Mouse (Mus musculus) hindbrain, postnatal 0 days (tissue): ENCODE results near the gene Shank2. TPM values are rescaled to one million over a fixed set of nuclear protein-coding genes. Genes with fewer than 3 reads are reported as not detected.

Source experiments
- ATAC-seq: fragments of 200-750 bp; cut with Nextera tagmentation; 2 replicates; pipeline ENCODE4 v1.8.0; 2017; ENCODE audit warnings: mild to moderate bottlenecking, moderate TSS enrichment, moderate library complexity
- DNase-seq: peaks from one replicate; pipeline ENCODE4 v3.0.0-alpha.2; 2015; ENCODE audit warnings: low spot score
- H3K27ac ChIP-seq: fragments of 300-500 bp; sonication (generic); 2 replicates; pipeline ENCODE4 v1.5.1; 2014; ENCODE audit warnings: mild to moderate bottlenecking
- H3K27me3 ChIP-seq: fragments of 300-500 bp; sonication (generic); 2 replicates; pipeline ENCODE4 v1.6.1; 2014; ENCODE audit warnings: low read length, mixed read lengths; ENCODE audit not compliant: insufficient read depth
- H3K36me3 ChIP-seq: fragments of 300-500 bp; sonication (generic); 2 replicates; pipeline ENCODE4 v1.6.1; 2014; ENCODE audit warnings: low read length, mixed read lengths; ENCODE audit not compliant: insufficient read depth
- H3K4me1 ChIP-seq: fragments of 300-500 bp; sonication (generic); 2 replicates; pipeline ENCODE4 v1.6.1; 2014; ENCODE audit warnings: antibody characterized with exemption, low read length, mixed read lengths; ENCODE audit not compliant: insufficient read depth
- H3K4me2 ChIP-seq: fragments of 300-500 bp; sonication (generic); 2 replicates; pipeline ENCODE4 v1.6.1; 2014; ENCODE audit warnings: low read depth, mild to moderate bottlenecking, low read length, moderate library complexity, mixed read lengths
- H3K4me3 ChIP-seq: fragments of 300-500 bp; sonication (generic); 2 replicates; pipeline ENCODE4 v1.5.1; 2014; ENCODE audit warnings: low read length
- H3K9ac ChIP-seq: fragments of 300-500 bp; sonication (generic); replicated peaks from 2 replicates; pipeline ENCODE4 v1.6.1; 2014; ENCODE audit warnings: mild to moderate bottlenecking, low read length, moderate library complexity, mixed read lengths
- H3K9me3 ChIP-seq: fragments of 300-500 bp; sonication (generic); 2 replicates; pipeline ENCODE4 v1.6.1; 2016; ENCODE audit warnings: low read length, mixed read lengths
- CTCF ChIP-seq: IDR thresholded peaks from 2 replicates; pipeline ENCODE4 v1.5.1; 2016; ENCODE audit warnings: antibody characterized with exemption, control low read depth, low read depth
- WGBS: fragments of 180-500 bp; shearing (Covaris S2); extraction: QIAGEN DNeasy Blood & Tissue Kit; methylation state at CpG from one replicate; pipeline ENCODE4 v1.1.7; 2014; 5-methylcytosine and 5-hydroxymethylcytosine counted together
- polyA plus RNA-seq: library from polyadenylated mRNA; unstranded; fragments of >200 nt; fragmentation: Nextera tagmentation; extraction: Ambion mirVana; gene quantifications from 2 replicates; pipeline ENCODE4 v1.2.1, GENCODE M21; 2015
- total RNA-seq: library from RNA; depleted of rRNA; stranded (reverse); fragments of >200 nt; gene quantifications from 2 replicates; pipeline ENCODE4 v1.2.3, GENCODE M21; 2014

Shank2 gene
- total and polyA plus RNA-seq, 2 experiments from 2014 or later, result 8.4 to 28.0 TPM

DNA sequence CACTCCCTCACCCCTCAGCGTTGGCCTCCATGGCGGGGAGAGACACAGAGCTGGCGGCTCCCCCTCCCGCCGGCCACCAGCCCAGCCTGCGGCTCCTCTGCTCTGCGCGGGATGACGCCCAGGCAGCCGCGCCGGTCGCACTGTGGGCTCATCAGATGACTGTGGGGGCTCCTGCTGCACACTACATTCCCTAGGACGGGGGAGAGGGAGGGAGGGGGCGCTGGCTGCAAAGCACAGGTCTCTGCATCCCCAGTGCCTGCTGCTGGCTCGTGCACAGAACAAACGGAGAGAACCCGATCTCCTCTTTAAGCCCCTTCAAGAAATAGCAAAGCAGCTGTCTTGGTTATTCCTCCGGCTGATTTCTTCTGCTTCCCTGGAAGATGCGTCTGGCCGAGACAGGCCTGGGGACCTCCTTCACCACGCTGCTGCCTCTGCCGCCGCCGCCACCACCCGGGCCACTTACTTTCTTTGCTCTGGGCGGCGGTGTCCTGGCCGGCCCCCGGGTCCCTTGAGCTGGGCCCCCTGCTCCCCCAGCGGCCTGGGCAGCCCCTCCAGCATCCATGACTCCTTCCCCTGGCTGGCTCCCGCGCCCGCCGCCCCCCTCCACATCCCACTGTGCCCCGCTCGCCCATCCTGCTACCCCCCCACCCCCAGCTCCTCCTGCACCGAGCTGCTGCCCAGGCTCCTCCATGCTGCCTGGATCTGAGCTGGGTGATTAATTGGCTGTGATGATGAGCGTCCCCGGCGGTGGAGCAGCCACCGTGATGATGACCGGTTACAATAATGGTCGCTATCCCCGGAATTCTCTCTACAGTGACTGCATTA lies 282.7 kb downstream of the Shank2 start:
- H3K9ac ChIP-seq, result peak overlapping the region; percentile 75
- no peaks in the 10 kb centered on the region for H3K36me3 ChIP-seq
- WGBS, result 1% methylated on average over 44 of the region's 45 CpGs
- peak; percentile 35; the same call in 1 of the 2 replicates for TF ChIP-seq CTCF
- H3K27ac ChIP-seq, result peak overlapping the region; percentile 92
- H3K4me1 ChIP-seq, result peaks cover 34% of the 10 kb centered on the region
- no peaks in the 10 kb centered on the region for H3K9me3 ChIP-seq
- ATAC-seq, result peak; percentile 90
- peak overlapping the region; percentile 83 for H3K4me2 ChIP-seq
- peak; percentile 79 for DNase-seq
- H3K27me3 ChIP-seq, result no peaks in the 10 kb centered on the region
- H3K4me3 ChIP-seq, result peak overlapping the region; percentile 54

DNA sequence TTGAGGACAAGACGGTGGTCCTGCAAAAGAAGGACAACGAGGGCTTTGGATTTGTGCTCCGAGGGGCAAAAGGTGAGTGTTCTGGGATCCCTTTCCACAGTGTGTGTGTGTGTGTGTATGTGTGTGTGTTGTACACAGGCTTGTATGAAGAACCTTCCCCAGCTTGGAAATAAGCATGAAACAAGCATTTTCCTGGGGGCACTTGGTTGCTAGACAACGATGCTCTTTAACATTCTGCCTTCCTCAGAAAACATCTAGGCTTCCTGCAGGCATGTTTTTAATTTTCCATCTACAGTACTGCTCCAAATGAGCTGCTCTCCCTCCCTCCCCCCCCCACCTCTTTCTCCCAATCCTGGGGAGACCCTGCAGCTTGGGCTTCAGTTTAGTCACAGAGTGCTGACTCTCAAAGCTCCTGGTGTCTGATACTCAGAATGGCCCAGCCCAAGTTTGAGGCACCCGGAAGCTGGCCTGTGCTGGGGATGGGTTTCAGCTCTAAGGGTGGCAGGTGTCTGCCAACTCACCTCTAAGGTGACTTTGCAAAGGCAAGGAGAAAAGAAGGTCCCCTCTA lies 283.4 kb downstream of the Shank2 start:
- DNase-seq, result peak; percentile 47
- H3K4me1 ChIP-seq, result peaks cover 37% of the 10 kb centered on the region

DNA sequence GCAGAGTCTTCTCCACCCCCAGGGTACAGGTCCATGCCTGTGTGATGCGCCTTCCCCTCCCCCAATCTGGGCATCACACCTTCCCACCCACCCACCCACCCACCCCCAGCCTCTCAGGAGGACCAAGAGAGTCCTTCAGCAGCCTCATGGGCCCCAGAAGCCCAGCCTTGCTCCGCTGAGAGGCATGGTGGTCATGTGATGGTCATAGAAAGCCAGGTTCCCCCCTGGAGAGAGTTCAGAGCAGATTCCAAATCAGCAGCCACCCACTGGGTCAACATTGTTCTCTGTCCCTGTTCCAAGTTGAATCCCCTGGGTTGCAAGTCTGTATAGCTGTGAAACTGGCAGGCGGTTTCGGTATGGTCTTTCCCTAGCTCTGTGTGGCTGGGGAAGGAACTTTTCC lies 284.2 kb downstream of the Shank2 start:
- no peaks in the 10 kb centered on the region for H3K36me3 ChIP-seq
- no peak for ATAC-seq
- peak overlapping the region; percentile 83 for H3K4me2 ChIP-seq
- H3K27me3 ChIP-seq, result no peaks in the 10 kb centered on the region
- TF ChIP-seq CTCF, result no peak
- H3K4me3 ChIP-seq, result peak overlapping the region; percentile 54
- peaks cover 39% of the 10 kb centered on the region for H3K4me1 ChIP-seq
- H3K9me3 ChIP-seq, result no peaks in the 10 kb centered on the region
- WGBS, result 40% methylated on average over 4 of the region's 4 CpGs
- DNase-seq, result no peak
- H3K27ac ChIP-seq, result peak overlapping the region; percentile 92; the same call in 1 of the 2 replicates
- peak overlapping the region; percentile 75; the same call in 1 of the 2 replicates for H3K9ac ChIP-seq

More for the DNA sequence above, 283.4 kb downstream of the Shank2 start:
- peak overlapping the region; percentile 54 for H3K4me3 ChIP-seq
- 5% methylated on average over 5 of the region's 5 CpGs for WGBS
- peak overlapping the region; percentile 83 for H3K4me2 ChIP-seq
- no peaks in the 10 kb centered on the region for H3K36me3 ChIP-seq
- ATAC-seq, result no peak
- TF ChIP-seq CTCF, result no peak
- H3K27me3 ChIP-seq, result no peaks in the 10 kb centered on the region
- peak overlapping the region; percentile 92 for H3K27ac ChIP-seq
- H3K9ac ChIP-seq, result peak overlapping the region; percentile 75
- H3K9me3 ChIP-seq, result no peaks in the 10 kb centered on the region

DNA sequence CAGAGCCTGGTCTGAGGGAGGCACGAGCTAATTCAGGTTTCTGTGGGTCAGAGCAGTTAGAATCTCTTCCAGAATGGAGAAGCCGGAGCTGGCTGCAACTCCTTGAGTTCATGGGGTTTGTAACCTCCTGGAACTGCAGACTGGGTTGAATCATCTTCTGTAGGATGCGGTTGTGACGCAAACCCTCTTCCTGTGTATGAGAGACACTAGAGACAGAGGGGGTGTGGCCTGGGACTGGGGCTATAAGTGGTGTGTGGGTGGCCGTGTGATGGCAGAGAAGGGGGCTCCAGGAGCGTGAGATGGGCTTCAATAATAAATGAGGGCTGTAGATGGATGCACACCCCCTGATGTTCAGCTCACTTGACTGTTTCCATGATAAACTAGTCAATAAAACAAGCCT lies 286.3 kb downstream of the Shank2 start:
- Histone ChIP-seq H3K4me3 (no peak overlapping the region), H3K27ac (no peak overlapping the region), H3K4me2 (peak overlapping the region; percentile 19; the same call in 1 of the 2 replicates), H3K9ac (peak overlapping the region; percentile 1; the same call in 1 of the 2 replicates), H3K36me3 (no peaks in the 10 kb centered on the region), H3K27me3 (no peaks in the 10 kb centered on the region), H3K4me1 (peaks cover 39% of the 10 kb centered on the region), H3K9me3 (no peaks in the 10 kb centered on the region)
- 65% methylated on average over 6 of the region's 6 CpGs for WGBS
- no peak for DNase-seq
- ATAC-seq, result no peak
- no peak for TF ChIP-seq CTCF

DNA sequence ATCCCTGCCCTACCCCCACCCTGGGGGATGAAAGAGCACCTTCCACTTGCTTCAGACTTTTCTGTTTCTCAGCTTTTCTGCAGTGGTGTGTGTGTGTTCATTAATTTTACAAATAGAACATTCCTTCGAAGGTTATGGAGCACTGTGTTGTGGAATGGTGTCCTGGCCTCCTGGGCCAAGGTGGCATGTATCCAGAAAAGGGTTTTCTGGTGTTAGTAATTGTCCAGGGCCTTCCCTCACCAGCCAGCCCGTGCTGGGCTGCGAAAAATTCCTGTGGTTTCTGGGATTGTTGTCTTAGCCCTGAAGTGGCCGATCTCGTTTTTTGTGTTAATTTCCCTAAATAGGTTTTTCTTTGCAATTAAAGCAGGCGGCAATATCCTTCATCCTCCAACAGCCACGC lies 289.8 kb downstream of the Shank2 start:
- H3K9ac ChIP-seq, result no peak overlapping the region
- ATAC-seq (no peak), DNase-seq (no peak)
- peaks cover 33% of the 10 kb centered on the region for H3K4me1 ChIP-seq
- TF ChIP-seq CTCF, result no peak
- H3K36me3 ChIP-seq, result no peaks in the 10 kb centered on the region
- no peak overlapping the region for H3K4me2 ChIP-seq
- peak overlapping the region; percentile 16; the same call in 1 of the 2 replicates for H3K27ac ChIP-seq
- no peaks in the 10 kb centered on the region for H3K9me3 ChIP-seq
- WGBS, result 43% methylated on average over 7 of the region's 7 CpGs
- H3K4me3 ChIP-seq, result no peak overlapping the region
- no peaks in the 10 kb centered on the region for H3K27me3 ChIP-seq

DNA sequence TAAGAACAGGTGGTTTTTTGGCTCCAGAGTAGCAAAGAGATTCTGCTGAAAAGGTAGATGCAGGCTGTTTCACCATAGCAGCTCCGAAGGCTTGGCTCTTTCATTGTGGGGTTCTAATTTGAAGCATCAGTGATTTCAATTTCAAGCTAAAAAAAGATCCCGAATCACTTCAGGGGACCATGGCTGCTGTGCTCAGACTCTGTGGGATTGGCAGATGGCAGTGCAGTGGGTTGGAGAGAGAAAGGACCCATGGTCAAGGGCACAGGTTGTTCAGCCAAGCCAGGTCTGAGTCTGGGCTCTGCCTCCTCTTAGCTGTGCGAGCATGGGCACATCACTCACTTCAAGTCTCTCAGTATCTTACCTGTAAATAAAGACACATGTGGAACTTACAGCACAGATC lies 291.9 kb downstream of the Shank2 start:
- no peak for TF ChIP-seq CTCF
- H3K4me1 ChIP-seq, result peaks cover 18% of the 10 kb centered on the region

More for the DNA sequence above, 291.9 kb downstream of the Shank2 start:
- Histone ChIP-seq H3K9me3 (no peaks in the 10 kb centered on the region), H3K27ac (peak overlapping the region; percentile 63; the same call in 1 of the 2 replicates), H3K4me3 (no peak overlapping the region), H3K9ac (no peak overlapping the region), H3K36me3 (no peaks in the 10 kb centered on the region), H3K4me2 (no peak overlapping the region), H3K27me3 (no peaks in the 10 kb centered on the region)
- DNase-seq, result no peak
- 60% methylated on average over 3 of the region's 3 CpGs for WGBS
- ATAC-seq, result no peak
